Mouse (Mus musculus) bone marrow macrophage, adult 2 months (primary cell): Measurements from ENCODE around the gene Fscn2.
"Not testable (repeated sequence)": the region's sequence is repeated elsewhere in the genome, so short reads cannot be mapped to it uniquely, and the experiment has no call there.

ENCODE experiments used
- CTCF ChIP-seq: IDR thresholded peaks from 2 replicates; pipeline ENCODE4 v1.5.1; 2012; ENCODE audit warnings: low read depth, mild to moderate bottlenecking, low read length, moderate library complexity
- POLR2A ChIP-seq: IDR thresholded peaks from 2 replicates; pipeline ENCODE4 v1.6.1; 2012; ENCODE audit warnings: mild to moderate bottlenecking, low read depth, low read length, borderline replicate concordance

- not testable (repeated sequence) for TF ChIP-seq POLR2A, CTCF
These were observed 9.3 kb upstream of the Fscn2 start for GRCm38 (mm10) chr11:120352093-120352350.
